Mouse (Mus musculus): ENCODE measurements at regions not wholly inside any gene's neighbourhood (a gene's known extent, or its start where the extent isn't known, plus 50 kb on each side); places are given as distances from the start of the nearest gene placed in this dataset.

- TF ChIP-seq POLR2A (IDR thresholded peaks at IDR 0.05; ENCODE audit: borderline replicate concordance, extremely low read depth, insufficient read depth, insufficient read length, poor library complexity, severe bottlenecking) (no peak), CTCF (IDR thresholded peaks at IDR 0.05; ENCODE audit: borderline replicate concordance, extremely low read depth, insufficient read depth, insufficient read length) (no peak)
- DNase-seq (ENCODE audit: low read depth), result no peak
Observed at GRCm38 (mm10) chr10:99959279-99959678, 56.2 kb upstream of the Kitl start.

GRCm38 (mm10) chr10:99952486-99952885 is 62.9 kb upstream of the Kitl start:
- peak; percentile 57 for DNase-seq (ENCODE audit: low read depth)
- TF ChIP-seq CTCF (IDR thresholded peaks at IDR 0.05; ENCODE audit: borderline replicate concordance, extremely low read depth, insufficient read depth, insufficient read length) (no peak), POLR2A (IDR thresholded peaks at IDR 0.05; ENCODE audit: borderline replicate concordance, extremely low read depth, insufficient read depth, insufficient read length, poor library complexity, severe bottlenecking) (no peak)

- no peak for DNase-seq (ENCODE audit: low read depth)
- TF ChIP-seq CTCF (IDR thresholded peaks at IDR 0.05; ENCODE audit: borderline replicate concordance, extremely low read depth, insufficient read depth, insufficient read length) (no peak), POLR2A (IDR thresholded peaks at IDR 0.05; ENCODE audit: borderline replicate concordance, extremely low read depth, insufficient read depth, insufficient read length, poor library complexity, severe bottlenecking) (no peak)
Observed at GRCm38 (mm10) chr10:99951718-99952117, 63.7 kb upstream of the Kitl start.

- DNase-seq (ENCODE audit: low read depth), result no peak
- TF ChIP-seq CTCF (IDR thresholded peaks at IDR 0.05; ENCODE audit: borderline replicate concordance, extremely low read depth, insufficient read depth, insufficient read length) (no peak), POLR2A (IDR thresholded peaks at IDR 0.05; ENCODE audit: borderline replicate concordance, extremely low read depth, insufficient read depth, insufficient read length, poor library complexity, severe bottlenecking) (no peak)
Observed at GRCm38 (mm10) chr10:99951316-99951715, 64.1 kb upstream of the Kitl start.

- DNase-seq (ENCODE audit: low read depth), result no peak
- no peak for TF ChIP-seq POLR2A (IDR thresholded peaks at IDR 0.05; ENCODE audit: borderline replicate concordance, extremely low read depth, insufficient read depth, insufficient read length, poor library complexity, severe bottlenecking)
- TF ChIP-seq CTCF (IDR thresholded peaks at IDR 0.05; ENCODE audit: borderline replicate concordance, extremely low read depth, insufficient read depth, insufficient read length), result no peak
Observed at GRCm38 (mm10) chr10:99948740-99949139, 66.7 kb upstream of the Kitl start.

GRCm38 (mm10) chr10:99945418-99945817 is 70.0 kb upstream of the Kitl start:
- no peak for DNase-seq (ENCODE audit: low read depth)
- TF ChIP-seq CTCF (IDR thresholded peaks at IDR 0.05; ENCODE audit: borderline replicate concordance, extremely low read depth, insufficient read depth, insufficient read length) (no peak), POLR2A (IDR thresholded peaks at IDR 0.05; ENCODE audit: borderline replicate concordance, extremely low read depth, insufficient read depth, insufficient read length, poor library complexity, severe bottlenecking) (no peak)

GRCm38 (mm10) chr10:99941665-99942064 is 73.8 kb upstream of the Kitl start:
- DNase-seq (ENCODE audit: low read depth), result peak; percentile 63

GRCm38 (mm10) chr10:99938901-99939300 is 76.5 kb upstream of the Kitl start:
- no peak for DNase-seq (ENCODE audit: low read depth)
- no peak for TF ChIP-seq CTCF (IDR thresholded peaks at IDR 0.05; ENCODE audit: borderline replicate concordance, extremely low read depth, insufficient read depth, insufficient read length)
- no peak for TF ChIP-seq POLR2A (IDR thresholded peaks at IDR 0.05; ENCODE audit: borderline replicate concordance, extremely low read depth, insufficient read depth, insufficient read length, poor library complexity, severe bottlenecking)

More at GRCm38 (mm10) chr10:99941665-99942064, 73.8 kb upstream of the Kitl start:
- TF ChIP-seq CTCF (IDR thresholded peaks at IDR 0.05; ENCODE audit: borderline replicate concordance, extremely low read depth, insufficient read depth, insufficient read length), result no peak
- TF ChIP-seq POLR2A (IDR thresholded peaks at IDR 0.05; ENCODE audit: borderline replicate concordance, extremely low read depth, insufficient read depth, insufficient read length, poor library complexity, severe bottlenecking), result no peak

- TF ChIP-seq CTCF (IDR thresholded peaks at IDR 0.05; ENCODE audit: borderline replicate concordance, extremely low read depth, insufficient read depth, insufficient read length) (no peak), POLR2A (IDR thresholded peaks at IDR 0.05; ENCODE audit: borderline replicate concordance, extremely low read depth, insufficient read depth, insufficient read length, poor library complexity, severe bottlenecking) (no peak)
- no peak for DNase-seq (ENCODE audit: low read depth)
Observed at GRCm38 (mm10) chr10:99937921-99938618, 77.4 kb upstream of the Kitl start.

- TF ChIP-seq CTCF (IDR thresholded peaks at IDR 0.05; ENCODE audit: borderline replicate concordance, extremely low read depth, insufficient read depth, insufficient read length) (no peak), POLR2A (IDR thresholded peaks at IDR 0.05; ENCODE audit: borderline replicate concordance, extremely low read depth, insufficient read depth, insufficient read length, poor library complexity, severe bottlenecking) (no peak)
- DNase-seq (ENCODE audit: low read depth), result no peak
Observed at GRCm38 (mm10) chr10:99929191-99929590, 86.2 kb upstream of the Kitl start.

GRCm38 (mm10) chr10:99927913-99928312 is 87.5 kb upstream of the Kitl start:
- no peak for DNase-seq (ENCODE audit: low read depth)
- TF ChIP-seq CTCF (IDR thresholded peaks at IDR 0.05; ENCODE audit: borderline replicate concordance, extremely low read depth, insufficient read depth, insufficient read length) (no peak), POLR2A (IDR thresholded peaks at IDR 0.05; ENCODE audit: borderline replicate concordance, extremely low read depth, insufficient read depth, insufficient read length, poor library complexity, severe bottlenecking) (no peak)

GRCm38 (mm10) chr10:99926327-99926954 is 89.0 kb upstream of the Kitl start:
- no peak for DNase-seq (ENCODE audit: low read depth)
- TF ChIP-seq POLR2A (IDR thresholded peaks at IDR 0.05; ENCODE audit: borderline replicate concordance, extremely low read depth, insufficient read depth, insufficient read length, poor library complexity, severe bottlenecking), result no peak
- TF ChIP-seq CTCF (IDR thresholded peaks at IDR 0.05; ENCODE audit: borderline replicate concordance, extremely low read depth, insufficient read depth, insufficient read length), result no peak
